Mouse (Mus musculus) neural tube, embryonic 10.5 days (tissue): Measurements from ENCODE around the gene Ptp4a2.
A peak's percentile ranks its signal among the peaks of the same experiment; 100 is the strongest.

Experiments used
- DNase-seq: peaks from one replicate; pipeline ENCODE4 v3.0.0-alpha.2; 2017; ENCODE audit warnings: low spot score; ENCODE audit errors: extremely low spot score

Gene Ptp4a2

GRCm38 (mm10) chr4:129795861-129796260 is 15.2 kb upstream of the Ptp4a2 start:
- DNase-seq = no peak

DNA sequence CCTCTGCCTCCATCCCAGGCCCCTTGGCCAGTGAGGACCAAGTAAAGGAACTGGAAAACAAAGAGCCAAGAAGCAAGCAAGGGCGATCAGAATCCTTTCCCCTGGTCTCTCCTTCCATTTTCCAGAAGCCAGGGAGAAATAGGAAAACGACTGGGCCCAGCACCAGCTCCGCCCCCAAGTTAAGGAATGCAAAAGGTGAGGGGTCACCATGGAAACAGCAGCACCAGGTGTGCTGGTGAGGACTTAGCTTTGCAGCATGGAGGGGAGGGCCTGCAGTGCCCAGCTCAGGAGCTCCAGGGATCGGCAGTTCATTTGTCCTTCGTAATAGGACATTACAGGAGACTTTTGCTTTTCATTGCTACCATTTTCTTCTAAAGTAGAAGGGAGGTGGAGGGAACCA is 13.0 kb upstream of the Ptp4a2 start:
- DNase-seq = no peak

- no peak for DNase-seq
Measured at GRCm38 (mm10) chr4:129803368-129803767, 7.7 kb upstream of the Ptp4a2 start.

DNA sequence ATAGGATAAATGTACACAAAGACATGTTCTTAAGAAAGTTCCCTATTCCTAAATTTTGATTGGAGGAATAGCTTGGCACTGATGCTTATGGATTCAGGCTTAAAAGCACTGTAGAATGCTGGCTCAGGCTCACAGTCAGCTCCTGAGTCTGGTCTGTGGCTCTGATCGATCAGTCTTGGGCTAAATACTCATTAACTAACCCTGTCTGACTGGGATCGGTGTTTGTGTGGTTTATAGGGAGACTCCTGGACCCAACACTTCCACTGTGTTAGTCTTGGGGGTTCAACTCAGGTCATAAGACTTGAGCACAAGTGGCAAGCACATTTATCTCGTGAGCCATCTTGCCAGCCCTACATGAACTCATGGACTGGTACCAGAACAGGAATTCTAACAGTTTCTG is 6.0 kb upstream of the Ptp4a2 start:
- DNase-seq = no peak

DNA sequence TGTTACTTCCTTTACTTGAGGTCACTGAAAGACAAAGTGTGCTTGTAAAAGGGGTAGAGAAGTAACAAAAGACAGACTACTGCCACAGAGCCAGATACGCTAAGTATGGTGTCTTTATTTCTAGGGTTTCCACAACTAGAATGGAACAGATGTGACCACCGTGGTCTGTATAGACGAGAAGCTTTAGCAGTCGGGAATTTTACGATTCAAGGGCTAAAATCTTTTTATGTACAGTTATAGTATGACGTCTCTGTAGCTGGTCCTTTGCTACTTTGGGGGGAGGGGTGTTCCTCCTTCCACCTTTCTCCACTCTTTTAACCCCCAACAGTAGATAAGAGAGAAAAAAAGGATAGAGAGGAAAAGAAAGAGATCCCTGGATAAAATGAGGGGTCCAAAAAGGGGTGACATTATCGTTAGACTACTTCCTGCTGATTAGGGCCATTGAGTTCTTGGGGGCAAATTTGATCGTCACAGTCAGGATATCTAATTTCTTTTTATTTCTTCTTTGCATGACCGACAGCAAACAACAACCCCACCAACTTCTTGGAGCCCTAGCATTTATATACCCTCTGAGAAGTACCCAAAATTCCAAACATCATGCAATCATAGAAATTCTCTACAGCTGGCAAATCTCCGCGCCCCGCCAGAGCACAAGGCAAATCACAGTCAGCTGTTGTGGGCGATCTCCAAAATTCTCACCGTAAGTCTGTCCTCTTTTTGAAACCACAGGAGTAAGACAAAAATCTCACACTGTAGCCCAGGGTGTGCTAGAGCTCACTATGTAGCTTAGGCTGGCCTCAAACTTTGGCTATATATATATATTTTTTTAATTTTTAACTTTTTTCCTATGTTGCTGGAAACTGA is 818 bp downstream of the Ptp4a2 start:
- DNase-seq = no peak

DNA sequence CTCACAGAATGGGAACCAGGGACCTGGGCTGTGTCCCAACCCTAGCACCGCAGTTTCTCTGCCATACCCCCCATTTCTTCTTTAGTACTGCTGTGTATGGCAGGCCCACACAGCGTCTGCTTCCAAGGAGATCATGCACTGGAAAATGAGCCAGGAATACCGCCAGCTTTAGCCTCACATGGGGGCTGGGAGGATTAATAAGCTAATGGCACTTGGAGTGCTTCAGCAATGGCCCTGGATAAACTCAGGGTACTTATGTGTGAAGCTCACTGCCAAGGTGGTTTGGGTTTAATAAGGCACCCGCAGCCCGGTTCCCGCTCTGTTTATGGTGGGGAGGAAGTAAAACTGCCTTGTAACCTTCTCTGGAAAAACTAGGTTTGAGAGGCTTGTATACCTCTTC is 6.6 kb downstream of the Ptp4a2 start:
- no peak for DNase-seq

GRCm38 (mm10) chr4:129818506-129819195 is 7.6 kb downstream of the Ptp4a2 start:
- DNase-seq = no peak

GRCm38 (mm10) chr4:129819712-129820336 is 8.8 kb downstream of the Ptp4a2 start:
- peak; percentile 95 for DNase-seq

DNA sequence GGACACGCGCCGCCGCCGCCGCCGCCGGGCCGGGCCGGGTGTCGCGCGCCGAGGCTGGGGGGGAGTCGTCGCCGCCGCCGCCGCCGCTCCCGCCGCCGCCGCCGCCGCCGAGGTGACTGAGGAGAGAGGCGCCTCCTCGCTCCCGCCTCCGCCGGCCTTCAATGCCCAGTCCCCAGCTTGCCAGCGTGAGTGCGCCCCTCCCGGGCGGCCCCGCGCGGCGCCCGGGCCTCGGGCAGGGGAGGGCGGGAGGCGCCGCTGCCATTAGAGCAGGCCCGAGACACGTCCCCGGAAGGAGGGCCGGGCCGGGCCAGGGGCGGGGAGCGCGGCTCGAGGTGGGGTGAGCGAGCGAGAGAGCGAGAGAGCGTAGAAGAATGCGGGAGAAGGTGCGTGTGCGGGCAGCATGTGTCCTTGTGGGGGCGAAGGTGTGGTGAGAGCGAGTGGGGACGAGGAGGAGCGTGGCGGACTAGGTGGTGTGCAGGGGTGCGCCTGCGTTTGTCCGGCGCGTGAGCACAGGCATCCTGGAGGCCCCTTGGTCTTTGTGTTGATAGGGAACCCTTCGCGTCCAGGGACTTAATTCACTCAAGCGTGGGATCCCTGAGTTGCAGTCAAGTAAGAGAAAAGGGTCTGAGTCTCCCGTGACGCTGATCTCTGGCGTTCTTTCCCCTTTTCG is 9.5 kb downstream of the Ptp4a2 start:
- peak; percentile 85 for DNase-seq

- DNase-seq = no peak
Measured at GRCm38 (mm10) chr4:129821087-129821616, 10.1 kb downstream of the Ptp4a2 start.

GRCm38 (mm10) chr4:129822324-129822723 is 11.3 kb downstream of the Ptp4a2 start:
- DNase-seq = no peak

GRCm38 (mm10) chr4:129823216-129823810 is 12.3 kb downstream of the Ptp4a2 start:
- DNase-seq = no peak

- DNase-seq = no peak
Measured at GRCm38 (mm10) chr4:129827611-129828010, 16.6 kb downstream of the Ptp4a2 start.

DNA sequence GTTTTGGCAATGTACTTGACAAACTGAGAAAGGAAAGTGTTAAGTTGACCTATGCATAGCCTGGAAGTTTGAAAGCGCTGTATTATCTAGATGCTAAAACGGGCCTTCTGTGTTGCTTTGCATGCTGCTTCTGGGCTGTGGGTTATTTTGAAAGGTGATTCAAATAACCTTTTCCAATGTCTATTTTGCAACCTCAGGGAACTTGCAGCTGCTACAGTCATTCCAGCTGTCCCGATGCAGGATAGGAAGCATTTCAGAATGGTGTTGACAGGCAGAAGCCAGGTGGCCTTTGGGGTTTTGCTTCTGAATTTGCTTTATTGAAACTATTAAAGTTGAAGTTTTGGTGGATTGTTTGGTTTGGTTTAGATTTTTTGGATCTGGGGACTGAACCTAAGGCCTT is 17.1 kb downstream of the Ptp4a2 start:
- no peak for DNase-seq

GRCm38 (mm10) chr4:129829799-129830198 is 18.8 kb downstream of the Ptp4a2 start:
- DNase-seq = no peak

- no peak for DNase-seq
Measured at GRCm38 (mm10) chr4:129830343-129830944, 19.4 kb downstream of the Ptp4a2 start.

- no peak for DNase-seq
Measured at GRCm38 (mm10) chr4:129834581-129834980, 23.6 kb downstream of the Ptp4a2 start.

DNA sequence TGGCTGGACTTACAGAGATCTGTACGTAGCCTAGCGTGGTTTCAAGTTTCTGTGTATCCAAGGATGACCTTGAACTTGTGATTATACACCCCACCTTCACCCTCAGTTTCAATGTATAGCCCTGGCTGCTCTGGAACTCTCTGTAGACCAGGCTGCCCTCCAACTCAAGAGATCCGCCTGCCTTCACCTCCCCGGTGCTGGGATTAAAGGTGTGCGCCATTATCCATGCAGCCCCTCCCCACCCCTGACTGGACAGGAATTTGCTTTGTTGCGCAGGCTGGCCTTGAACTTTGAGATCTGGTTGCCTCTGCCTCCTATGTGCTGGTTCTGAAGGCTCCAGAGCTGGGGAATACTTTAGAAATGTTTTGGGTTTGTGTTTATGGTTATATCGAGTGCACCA is 24.3 kb downstream of the Ptp4a2 start:
- DNase-seq = no peak

- no peak for DNase-seq
Measured at GRCm38 (mm10) chr4:129839866-129840555, 29.0 kb downstream of the Ptp4a2 start.

- no peak for DNase-seq
Measured at GRCm38 (mm10) chr4:129846823-129847222, 35.8 kb downstream of the Ptp4a2 start.
